Mouse (Mus musculus): Measurements from ENCODE around the gene Mybphl. TPM values are rescaled to one million over a fixed set of nuclear protein-coding genes. Genes with fewer than 3 reads are reported as not detected.
A peak's percentile ranks its signal among the peaks of the same experiment; 100 is the strongest.

Mybphl gene
- total RNA-seq, 4 experiments from 2014 or later: 42.7 to 64.1 (median 55.8) TPM

DNA sequence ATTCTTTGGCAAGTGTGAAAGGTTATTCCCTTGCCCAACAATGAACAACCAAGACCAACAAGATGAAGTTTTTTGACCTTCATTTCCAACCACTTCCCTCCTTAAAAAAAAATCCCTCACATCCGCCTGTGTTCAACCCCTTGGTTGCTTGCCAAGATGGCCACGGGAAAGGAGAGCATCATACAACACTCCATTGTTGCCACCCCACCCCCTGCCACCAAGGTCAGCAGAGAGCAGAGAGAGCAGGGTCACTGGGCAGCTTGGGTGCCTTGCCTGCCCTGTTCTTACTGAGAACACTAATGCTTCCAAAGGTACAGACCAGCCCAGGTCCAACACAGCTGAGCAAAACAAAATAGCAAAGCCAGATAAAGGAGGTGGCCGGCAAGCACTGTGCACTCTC, 7.6 kb downstream of the Mybphl start:
- DNase-seq (ENCODE audit: low spot score): no peak

DNA sequence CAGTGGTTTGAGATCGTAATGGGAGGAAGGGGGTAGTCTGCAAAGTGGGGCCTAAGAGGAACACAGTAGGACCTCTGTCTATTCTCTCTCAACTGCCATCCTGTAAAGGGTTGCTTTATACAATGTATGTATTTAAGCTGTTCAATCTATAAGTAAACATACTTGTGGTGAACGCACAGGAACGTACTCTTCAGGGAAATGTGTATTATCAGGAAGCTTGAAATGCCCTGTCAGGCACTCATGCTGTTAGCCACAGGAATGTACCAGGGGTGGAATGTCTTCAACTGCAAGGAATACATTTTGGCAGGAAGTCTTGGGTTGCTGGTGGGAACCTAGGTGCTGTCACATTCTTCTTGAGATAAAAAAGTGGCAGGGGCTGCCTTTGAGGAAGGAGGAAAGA, 8.0 kb downstream of the Mybphl start:
- no peak for DNase-seq (ENCODE audit: low spot score)

DNA sequence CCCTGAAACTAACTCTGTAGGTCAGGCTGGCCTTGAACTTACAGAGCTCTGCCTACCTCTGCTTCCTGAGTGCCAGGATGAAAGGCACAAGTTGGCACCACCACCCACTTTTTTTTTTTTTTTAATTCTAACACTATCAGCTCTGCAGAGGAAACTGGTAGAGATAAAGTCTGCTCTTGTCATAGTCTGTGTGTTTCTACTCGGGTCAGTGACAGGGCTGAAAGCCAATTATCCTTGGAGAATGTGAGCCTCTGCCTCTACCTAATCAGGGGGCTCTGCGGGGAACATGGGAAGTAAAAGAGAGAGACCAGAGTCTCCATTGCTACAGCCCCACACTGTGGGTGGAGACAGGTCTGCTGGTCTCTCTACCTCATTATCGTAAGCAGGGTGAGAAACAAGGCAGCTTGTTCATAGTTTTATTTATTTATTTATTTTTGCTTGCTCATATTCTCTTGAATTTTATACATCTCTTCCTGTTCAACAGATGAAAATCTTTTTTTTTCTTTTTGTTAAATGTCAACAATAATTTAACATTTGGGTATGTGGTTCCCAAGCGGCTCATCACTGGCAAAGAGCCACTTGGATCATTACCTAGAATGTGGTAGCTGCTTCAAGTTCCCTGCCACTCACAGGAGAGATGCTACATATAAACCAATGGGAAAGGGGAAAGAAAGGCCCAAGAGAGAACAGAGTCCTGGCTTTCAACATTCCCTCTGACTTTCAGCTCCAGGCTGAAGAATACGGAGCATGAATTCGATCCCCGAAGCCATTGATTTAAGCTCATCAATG, 14.4 kb downstream of the Mybphl start:
- DNase-seq (ENCODE audit: low spot score): no peak

DNA sequence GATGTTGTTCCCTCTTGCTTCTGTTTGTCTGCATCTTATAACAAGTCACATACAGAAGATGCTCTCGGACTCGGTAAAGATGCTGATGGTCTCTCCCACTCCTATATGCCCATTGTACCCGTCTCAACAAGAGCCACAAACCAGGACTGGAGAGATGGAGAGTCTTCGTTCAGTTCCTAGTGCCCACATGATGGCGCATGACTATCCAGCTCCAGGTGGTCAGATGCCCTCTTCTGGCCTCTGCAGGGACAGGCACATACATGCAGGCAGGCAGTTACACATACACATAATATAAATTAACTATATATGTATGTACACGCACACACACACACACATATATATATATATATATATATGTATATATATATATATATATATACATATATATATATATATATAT, 16.0 kb downstream of the Mybphl start:
- DNase-seq (ENCODE audit: low spot score): no peak

DNA sequence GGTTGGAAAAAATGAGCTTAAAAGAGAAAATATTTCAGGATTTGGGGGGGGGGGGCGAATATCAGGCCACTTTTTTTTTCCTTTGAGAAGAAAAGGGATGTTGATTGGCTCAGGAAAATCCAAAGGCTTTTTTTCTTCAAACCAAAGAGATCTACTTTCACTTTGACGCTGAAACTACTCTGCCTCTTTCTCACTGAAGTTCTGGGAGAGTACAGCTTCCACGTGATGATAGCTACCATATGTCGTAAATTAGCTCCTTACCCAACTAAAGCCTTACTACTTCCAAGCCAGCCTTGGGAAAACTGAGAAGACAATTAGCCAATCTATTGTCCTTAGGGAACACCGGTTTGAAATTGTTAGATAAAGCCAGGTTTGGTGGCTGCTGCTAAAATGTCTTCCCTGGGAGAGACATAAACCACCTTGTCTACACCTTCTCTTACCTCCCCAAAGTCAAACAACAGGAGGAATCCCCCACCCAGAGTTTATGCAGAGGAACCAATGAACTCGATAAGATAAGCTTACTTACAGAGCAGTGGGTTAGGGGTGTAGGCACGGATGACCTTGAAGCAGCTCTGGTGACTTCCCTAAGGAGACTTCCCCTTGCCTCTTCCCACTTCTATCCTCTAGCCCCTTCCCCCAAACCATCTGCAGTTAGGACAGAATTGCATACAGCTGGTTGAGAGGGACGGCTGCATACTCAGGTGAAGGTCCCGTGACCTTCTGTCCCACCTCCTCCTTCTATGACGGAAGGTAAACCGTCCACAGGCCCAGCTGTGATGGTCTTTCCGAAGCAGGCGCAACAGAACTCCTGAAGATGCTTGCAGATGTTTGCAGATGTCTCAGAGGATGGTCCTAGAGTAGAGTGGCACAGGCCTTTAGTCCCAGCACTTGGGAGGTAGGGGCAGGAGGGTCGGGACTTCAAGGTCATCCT, 17.5 kb downstream of the Mybphl start:
- DNase-seq (ENCODE audit: low spot score): peak; percentile 39

DNA sequence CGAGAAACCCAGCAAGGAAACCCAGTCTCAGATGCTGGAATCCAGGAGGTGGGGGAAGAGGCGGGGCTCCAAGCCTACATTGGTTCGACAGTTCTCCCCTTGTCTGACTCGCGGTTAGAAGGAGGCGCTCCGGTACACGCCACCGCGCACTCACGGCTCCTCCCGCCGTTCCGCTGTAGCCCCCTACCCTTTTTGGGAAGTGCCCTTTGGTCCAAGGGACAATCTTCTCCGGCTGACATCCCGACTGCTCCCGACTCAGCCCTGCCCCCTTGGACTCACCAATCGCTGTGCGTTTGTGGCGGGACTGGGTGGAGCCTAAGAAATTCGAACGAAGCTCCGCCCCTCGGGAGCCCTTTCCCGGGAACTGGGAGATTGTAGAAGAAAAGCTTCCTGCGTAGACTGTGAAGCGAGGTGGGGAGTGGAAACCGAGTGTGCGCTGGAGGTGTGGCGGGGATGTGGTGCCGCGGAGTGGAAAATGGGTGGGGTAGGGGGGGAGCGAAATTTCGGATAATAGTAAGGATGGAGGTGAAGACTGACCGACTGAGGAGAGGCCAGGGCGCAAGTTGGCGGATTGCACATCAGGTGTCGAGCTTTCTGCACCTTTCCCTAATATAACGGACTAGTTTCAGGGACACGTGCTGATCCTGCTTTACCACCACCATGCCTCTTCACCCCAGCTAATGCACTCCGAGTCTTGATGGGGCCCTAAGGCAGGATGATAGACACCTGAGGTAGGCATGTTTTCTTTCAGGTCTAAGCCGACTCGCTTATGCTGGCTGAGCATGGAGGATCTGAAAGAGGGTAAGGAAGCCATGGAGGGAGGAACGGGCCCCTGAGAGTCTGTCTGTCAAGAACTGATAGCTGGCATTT, 19.0 kb downstream of the Mybphl start, which contains the start of gene Psrc1:
Gene Psrc1, plus strand, starts transcription at position 355 of the 870 bp plus-strand sequence.
- peak; percentile 91 for DNase-seq (ENCODE audit: low spot score)

DNA sequence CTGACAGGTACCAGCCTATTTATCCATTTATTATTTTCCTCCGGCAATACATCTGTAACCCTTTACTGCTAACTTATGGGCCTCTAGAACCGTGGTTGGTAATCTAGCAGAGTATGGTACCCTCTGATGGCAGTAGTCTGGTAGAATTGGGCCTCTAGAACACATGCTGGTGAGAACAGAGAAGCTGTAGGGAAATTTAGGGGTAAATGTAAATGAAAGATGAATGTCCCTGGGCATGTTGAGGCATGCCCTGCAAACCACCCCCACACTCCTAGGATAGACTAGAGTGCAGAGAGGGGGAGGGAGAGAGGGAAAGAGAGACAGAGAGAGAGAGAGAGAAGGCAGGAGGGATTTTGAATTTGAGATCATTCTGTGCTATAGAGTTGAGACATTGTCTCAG, 19.7 kb downstream of the Mybphl start:
- no peak for DNase-seq (ENCODE audit: low spot score)

DNA sequence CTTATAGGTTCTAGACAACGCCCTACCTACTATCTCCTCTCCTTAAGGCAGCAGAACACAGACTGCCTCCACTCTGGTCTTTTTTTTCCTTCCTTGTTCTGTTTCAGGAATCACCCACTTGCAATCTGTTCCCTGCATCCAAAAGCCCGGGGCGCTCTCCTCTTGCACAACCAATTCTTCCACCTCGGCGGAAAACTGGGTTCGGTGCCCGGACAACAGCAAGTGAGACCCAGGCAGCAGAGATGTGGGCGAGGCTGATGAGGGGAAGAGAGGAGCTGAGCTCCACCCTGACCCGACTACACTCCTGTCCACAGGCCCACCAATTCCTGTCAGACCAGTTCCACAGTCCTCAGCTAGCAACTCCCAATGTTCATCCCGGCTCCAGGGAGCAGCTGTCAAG, 21.5 kb downstream of the Mybphl start:
- no peak for DNase-seq (ENCODE audit: low spot score)

DNA sequence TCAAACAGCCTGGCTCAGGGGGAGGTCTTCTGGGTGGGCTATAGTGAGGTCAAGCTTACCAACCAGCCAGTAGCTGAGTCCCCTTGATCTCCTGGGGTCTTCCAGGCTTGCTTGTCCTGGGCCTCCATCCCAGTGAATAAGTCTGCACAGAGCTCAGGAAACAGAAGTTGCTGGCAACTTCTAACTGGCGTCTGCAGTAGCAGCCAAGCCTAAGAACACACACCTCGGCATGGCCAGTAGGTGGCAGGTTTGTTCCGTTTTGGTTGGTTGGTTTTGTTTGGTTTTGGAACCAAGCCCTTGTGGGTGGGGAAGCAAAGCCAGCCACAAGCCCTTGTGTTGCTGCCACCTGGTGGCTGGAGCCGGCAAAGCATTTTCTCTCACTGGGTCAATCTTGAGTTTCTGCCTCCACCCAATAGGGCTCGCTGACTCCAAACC, 24.4 kb downstream of the Mybphl start:
- DNase-seq (ENCODE audit: low spot score): peak; percentile 94

DNA sequence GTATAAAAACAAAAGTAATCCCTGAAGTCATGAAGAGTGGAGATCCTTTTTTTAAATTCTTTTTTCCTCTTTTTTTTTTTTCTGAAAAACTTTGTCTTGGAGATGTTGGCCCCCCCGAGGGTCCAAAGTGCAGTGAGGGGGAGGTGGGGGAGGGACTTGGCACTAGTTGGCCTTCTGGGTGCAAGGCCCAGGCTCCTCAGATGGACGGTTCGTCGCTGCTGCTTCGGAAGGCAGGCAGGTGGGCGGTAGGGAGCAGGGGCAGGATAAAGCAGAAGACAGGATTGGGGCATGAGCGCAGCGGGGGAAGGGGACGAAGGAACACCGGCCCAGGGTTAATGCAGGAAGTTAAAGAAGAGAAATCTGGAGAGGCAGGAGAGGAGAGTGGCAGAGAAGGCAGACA, 27.6 kb downstream of the Mybphl start:
- DNase-seq (ENCODE audit: low spot score): no peak

DNA sequence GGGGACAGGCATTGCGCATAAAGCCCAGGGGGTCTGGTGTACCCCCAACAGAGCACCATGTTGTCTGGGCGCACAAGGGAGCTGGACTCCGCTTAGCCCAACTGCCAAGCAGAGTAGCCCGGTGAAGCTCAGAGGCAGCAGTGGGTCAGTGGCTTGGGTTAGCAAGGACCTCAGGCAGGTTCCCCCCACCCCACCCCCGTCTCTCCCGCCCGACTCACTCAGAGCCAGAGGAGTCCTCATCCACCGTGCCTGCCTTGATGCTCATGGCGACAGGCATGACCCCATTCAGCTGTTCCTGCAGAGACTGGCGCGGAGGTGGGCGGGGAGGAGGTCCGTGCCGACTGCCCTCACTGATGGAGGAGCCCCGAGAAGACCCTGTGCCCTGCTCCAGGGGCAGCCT, 28.1 kb downstream of the Mybphl start:
- DNase-seq (ENCODE audit: low spot score): no peak

DNA sequence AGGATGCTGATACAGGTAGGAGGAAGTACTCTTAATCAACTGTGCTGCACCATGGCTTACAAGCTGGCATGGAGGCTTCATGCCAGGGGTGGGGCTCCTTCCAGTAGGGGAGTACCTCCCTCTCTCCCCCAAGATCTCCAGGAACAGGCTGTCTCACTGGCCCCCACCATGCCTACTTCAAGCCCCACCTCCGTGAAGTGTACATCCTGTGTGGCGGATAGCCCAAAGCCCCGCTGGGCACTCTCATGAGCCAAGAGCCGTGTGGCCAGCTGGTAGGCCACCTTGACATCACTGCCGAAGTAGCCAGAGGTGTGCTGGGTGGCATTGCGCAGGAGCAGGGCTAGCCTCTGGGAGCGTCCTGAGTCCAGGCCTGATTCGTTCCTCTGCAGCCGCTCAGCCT, 33.6 kb downstream of the Mybphl start:
- DNase-seq (ENCODE audit: low spot score): no peak

DNA sequence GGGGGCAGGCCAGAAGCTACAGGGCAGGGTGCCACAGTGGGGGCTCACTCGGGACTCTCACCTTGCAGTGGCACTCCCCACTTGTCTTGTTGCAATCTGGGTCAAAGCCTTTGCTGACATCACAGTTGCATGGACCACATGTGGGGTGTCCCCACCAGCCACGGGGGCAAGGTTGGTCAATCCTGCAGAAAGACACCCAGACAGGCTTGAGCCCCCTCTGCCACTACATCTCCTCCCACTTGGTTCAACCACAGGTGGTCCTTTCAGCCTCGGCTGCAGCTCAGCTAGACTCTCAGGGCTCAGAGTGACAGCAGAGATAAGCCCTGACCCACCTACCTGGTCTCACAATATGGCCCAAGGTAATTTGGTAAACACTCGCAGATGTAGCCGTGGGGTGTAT, 35.7 kb downstream of the Mybphl start:
- no peak for DNase-seq (ENCODE audit: low spot score)

DNA sequence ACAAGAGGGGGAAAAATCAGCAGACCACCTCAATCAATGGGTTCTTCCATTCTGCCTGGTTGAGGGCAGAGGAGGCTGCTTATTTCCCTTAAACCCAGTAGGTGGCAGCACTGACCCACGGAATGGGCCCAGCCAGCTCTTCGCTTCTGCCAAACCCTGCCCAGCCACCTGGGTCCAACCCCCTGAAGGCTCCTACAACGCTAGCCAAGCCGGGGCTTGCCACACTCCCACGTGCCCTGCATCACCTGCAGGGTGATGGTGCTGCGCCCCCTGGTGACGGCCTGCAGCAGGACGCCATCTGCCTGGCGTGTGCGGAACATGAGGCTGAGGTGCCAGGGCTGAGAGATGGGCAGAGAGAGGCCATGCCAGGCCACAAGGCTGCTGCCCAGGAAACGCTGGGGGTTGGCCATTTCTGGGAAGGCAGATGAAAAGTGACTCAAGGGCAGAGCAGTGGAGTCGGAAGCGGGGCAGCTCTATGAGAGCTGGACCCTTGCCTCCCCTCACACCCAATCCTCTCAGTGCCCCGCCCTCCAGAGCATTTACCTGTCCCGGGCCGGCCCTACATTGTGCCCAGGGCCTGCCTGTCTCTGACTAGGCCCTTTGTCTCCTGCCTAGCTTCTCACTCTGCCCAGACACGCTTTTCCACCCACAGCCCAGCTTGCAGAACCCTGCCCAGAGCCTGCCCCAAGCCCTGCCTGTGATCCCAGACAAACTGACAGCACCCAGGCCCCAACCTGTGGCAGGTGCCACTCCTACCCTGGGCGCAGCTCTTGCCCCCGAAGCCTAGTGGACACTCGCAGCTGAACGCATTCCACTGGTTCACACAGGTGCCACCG, 37.2 kb downstream of the Mybphl start:
- DNase-seq (ENCODE audit: low spot score): peak; percentile 73

DNA sequence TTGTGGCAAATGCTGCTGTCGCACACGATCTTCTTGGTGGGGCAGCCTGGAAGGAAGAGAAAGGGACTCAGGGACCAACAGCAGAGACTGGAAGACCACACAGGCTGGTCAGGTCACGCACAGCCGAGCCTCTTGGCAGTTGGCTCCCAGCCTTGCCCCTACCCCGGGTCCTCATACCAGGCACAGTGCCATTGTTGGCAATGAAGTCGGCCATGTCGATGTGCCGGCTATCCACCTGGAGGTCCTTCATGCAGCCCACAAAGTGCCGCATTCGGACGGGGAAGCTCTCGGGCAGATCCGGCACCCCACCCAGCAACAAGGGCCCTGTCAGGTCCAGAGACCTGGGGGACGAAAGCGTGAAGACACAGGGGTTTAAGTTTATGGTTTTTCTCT, 37.8 kb downstream of the Mybphl start:
- DNase-seq (ENCODE audit: low spot score): no peak

DNA sequence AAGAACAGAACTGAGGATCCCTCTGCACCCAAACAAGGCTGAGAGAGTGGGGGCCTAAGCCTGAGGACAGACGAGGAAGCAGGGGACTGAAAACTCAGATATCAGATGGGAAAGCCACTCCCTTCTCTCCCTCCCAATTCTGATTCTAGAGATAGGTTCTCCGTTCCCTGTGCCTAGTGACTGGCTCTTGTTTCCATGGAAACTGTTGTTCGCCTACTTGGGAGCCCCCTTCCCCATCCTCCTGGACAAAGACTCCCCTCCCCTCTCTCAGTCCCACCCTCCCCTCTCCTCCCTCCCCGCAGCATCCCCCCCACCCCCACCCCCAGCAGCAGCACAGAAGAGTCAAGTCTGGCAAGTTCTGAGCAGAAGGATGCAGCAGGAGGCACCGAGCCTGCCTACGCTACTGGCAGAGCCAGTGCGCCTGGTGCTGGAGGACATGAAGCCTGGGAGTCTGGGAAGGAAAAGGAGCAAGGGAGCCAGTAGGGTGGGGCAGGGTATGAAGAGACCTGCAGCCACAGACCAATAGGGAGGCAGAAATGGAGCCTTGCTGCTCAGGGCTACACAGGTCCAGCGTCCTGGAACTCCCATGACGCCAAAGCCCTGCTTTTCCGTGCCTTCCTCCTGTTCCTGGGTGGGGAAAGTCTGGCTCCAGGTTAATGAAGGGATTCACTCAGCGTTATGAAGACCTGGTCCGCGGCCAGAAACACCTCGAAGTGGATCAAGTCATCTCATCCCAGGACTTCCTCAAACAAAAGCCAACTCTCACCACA, 41.0 kb downstream of the Mybphl start:
- no peak for DNase-seq (ENCODE audit: low spot score)

DNA sequence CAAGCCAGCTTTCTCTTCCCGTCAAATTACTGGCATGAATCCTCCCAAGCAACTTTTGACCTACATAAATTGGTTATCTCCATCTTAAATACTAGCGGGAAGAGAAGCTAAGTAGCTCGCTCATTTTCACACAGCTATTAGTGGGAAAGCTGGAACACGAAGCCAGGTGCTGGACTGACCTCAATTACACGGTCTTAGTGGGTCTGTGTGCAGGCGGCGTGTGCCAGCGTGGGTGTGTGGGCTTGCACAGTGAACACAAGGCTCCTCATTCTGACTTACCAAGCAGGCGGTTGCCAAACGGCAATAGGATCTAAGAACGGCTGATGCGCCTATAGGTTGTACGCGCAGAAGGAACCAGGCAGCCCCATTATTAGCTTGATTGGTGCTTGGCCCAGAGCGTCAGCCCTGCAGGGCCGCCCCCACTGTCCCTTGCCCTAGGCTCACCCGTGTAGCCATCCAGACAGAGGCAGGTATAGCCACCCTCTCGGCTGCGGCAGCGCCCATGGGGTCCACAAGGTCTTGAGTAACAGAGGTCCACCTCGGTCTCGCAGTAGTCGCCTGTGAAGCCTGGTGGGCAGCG, 41.7 kb downstream of the Mybphl start:
- DNase-seq (ENCODE audit: low spot score): no peak

DNA sequence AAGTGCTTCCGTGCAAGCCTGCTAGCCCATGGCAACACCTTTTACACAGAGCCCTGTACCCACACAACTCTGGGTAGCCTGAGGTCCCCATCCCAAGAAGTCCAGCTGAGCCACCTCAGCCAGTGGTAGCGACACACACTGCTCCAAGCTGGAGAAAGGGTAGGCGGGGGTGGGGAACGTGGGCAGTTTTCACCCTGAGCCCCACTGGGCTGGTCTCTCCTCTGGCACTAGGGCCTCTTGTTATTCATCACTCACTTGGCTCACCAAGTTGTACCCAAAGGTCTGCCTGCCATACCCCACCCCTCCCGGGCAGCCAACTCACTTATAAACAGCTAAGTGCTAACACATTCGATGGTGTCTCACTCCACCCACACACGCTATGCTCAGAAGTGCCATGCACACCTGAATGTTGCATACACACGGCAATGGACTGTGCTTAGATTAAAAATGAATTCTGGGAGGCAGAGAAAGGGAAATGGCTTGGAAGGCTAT, 43.9 kb downstream of the Mybphl start:
- no peak for DNase-seq (ENCODE audit: low spot score)

DNA sequence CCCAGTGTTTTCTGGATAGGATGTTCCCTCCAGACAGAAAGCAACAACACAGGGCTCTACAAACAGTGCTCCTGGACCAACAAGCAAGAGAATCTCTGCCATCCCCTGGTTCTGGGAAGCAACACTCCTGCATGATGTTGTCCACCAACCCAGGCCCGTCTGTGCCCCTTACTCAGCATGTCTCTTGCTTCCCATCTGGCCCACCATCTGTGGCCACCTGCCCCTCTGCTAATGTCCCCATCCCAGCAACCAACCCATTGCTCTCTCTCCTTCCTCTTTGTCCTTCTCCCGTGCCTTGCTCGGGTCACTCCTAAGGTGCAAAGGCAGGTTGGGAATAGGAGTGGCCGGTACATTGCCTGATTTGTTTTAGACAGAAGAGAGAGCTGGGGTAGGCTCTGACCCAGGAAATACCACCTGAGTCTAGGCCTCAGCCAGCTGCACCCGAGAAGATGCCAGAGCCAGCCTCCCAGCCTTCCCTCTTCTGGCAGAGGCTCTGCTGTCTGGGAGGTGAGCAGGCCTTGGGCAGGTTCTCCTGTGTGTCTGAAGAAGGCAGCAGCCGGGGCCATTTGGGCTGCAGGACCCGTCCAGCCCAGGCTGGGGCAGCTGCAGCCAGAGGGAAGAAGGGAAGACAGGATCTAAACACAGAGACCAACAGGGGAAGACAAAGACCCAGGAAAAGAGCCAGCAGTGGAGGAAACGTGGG, 45.1 kb downstream of the Mybphl start:
- no peak for DNase-seq (ENCODE audit: low spot score)

Measured in heart, adult 8-10 months (tissue).